Mouse (Mus musculus) hindbrain, embryonic 16.5 days (tissue): ENCODE data around the gene Adgrf2. TPM values are rescaled to one million over a fixed set of nuclear protein-coding genes. Genes with fewer than 3 reads are reported as not detected.

ENCODE experiments used
- ATAC-seq: fragments of 200-750 bp; cut with Nextera tagmentation; 2 replicates; pipeline ENCODE4 v1.8.0; 2017; ENCODE audit warnings: moderate TSS enrichment, moderate library complexity
- H3K27ac ChIP-seq: fragments of 300-500 bp; sonication (generic); 2 replicates; pipeline ENCODE4 v1.5.1; 2014; ENCODE audit warnings: low read depth, mild to moderate bottlenecking, control low read depth, low read length, moderate library complexity
- H3K27me3 ChIP-seq: fragments of 300-500 bp; sonication (generic); replicated peaks from 2 replicates; pipeline ENCODE4 v1.6.1; 2014; ENCODE audit warnings: low read length; ENCODE audit not compliant: control insufficient read depth, insufficient read depth
- H3K36me3 ChIP-seq: fragments of 300-500 bp; sonication (generic); 2 replicates; pipeline ENCODE4 v1.6.1; 2014; ENCODE audit warnings: mild to moderate bottlenecking, low read length, moderate library complexity, mixed read lengths; ENCODE audit not compliant: control insufficient read depth, insufficient read depth
- H3K4me1 ChIP-seq: fragments of 300-500 bp; sonication (generic); 2 replicates; pipeline ENCODE4 v1.6.1; 2014; ENCODE audit warnings: low read depth, low read length; ENCODE audit not compliant: control insufficient read depth, insufficient read depth
- H3K4me2 ChIP-seq: fragments of 300-500 bp; sonication (generic); 2 replicates; pipeline ENCODE4 v1.6.1; 2014; ENCODE audit warnings: mild to moderate bottlenecking, low read length, control low read depth, moderate library complexity
- H3K4me3 ChIP-seq: fragments of 300-500 bp; sonication (generic); 2 replicates; pipeline ENCODE4 v1.5.1; 2014; ENCODE audit warnings: mild to moderate bottlenecking, low read length, control low read depth, moderate library complexity
- H3K9ac ChIP-seq: fragments of 300-500 bp; sonication (generic); 2 replicates; pipeline ENCODE4 v1.6.1; 2014; ENCODE audit warnings: low read depth, mild to moderate bottlenecking, control low read depth, low read length, moderate library complexity
- H3K9me3 ChIP-seq: fragments of 300-500 bp; sonication (generic); 2 replicates; pipeline ENCODE4 v1.6.1; 2014; ENCODE audit warnings: mild to moderate bottlenecking, low read length, moderate library complexity; ENCODE audit not compliant: control insufficient read depth
- WGBS: fragments of 180-500 bp; shearing (Covaris S2); extraction: QIAGEN DNeasy Blood & Tissue Kit; methylation state at CpG from one replicate; pipeline ENCODE4 v1.1.7; 2014; 5-methylcytosine and 5-hydroxymethylcytosine counted together
- polyA plus RNA-seq: library from polyadenylated mRNA; unstranded; fragments of >200 nt; fragmentation: Nextera tagmentation; extraction: Ambion mirVana; gene quantifications from 2 replicates; pipeline ENCODE4 v1.2.1, GENCODE M21; 2015

Adgrf2 gene
- 0.14 TPM in 1 of 2 replicates, not detected in the other for polyA plus RNA-seq

GRCm38 (mm10) chr17:42741801-42742217 lies at the start of gene Adgrf2:
Gene Adgrf2, minus strand, starts transcription at chr17:42742179.
- no peak for ATAC-seq
- H3K4me3 ChIP-seq: no peak within 1 kb of the TSS
- no peaks in the 10 kb centered on the region for H3K27me3 ChIP-seq
- no peak within 1 kb of the TSS for H3K9ac ChIP-seq
- H3K4me2 ChIP-seq: no peak within 1 kb of the TSS
- WGBS: 24% methylated on average over 7 of the region's 7 CpGs
- no peaks in the 10 kb centered on the region for H3K36me3 ChIP-seq
- no peak within 1 kb of the TSS for H3K27ac ChIP-seq
- no peaks in the 10 kb centered on the region for H3K9me3 ChIP-seq
- H3K4me1 ChIP-seq: no peaks in the 10 kb centered on the region

GRCm38 (mm10) chr17:42790787-42791186 lies 48.8 kb upstream of the Adgrf2 start:
- no peaks in the 10 kb centered on the region for H3K27me3 ChIP-seq
- no peak for ATAC-seq
- H3K4me2 ChIP-seq: no peak overlapping the region
- H3K4me1 ChIP-seq: no peaks in the 10 kb centered on the region
- H3K9me3 ChIP-seq: no peaks in the 10 kb centered on the region
- no peak overlapping the region for H3K9ac ChIP-seq
- 88% methylated on average over 1 of the region's 1 CpGs for WGBS
- no peak overlapping the region for H3K4me3 ChIP-seq
- H3K27ac ChIP-seq: no peak overlapping the region
- no peaks in the 10 kb centered on the region for H3K36me3 ChIP-seq

- WGBS: 82% methylated on average over 2 of the region's 2 CpGs
- no peak for ATAC-seq
- no peaks in the 10 kb centered on the region for H3K36me3 ChIP-seq
Observed at GRCm38 (mm10) chr17:42789723-42790122, 47.7 kb upstream of the Adgrf2 start.

GRCm38 (mm10) chr17:42788686-42789453 lies 46.9 kb upstream of the Adgrf2 start:
- Histone ChIP-seq H3K4me1 (no peaks in the 10 kb centered on the region), H3K36me3 (no peaks in the 10 kb centered on the region), H3K9me3 (no peaks in the 10 kb centered on the region), H3K9ac (no peak overlapping the region), H3K27me3 (no peaks in the 10 kb centered on the region), H3K27ac (no peak overlapping the region), H3K4me3 (no peak overlapping the region), H3K4me2 (no peak overlapping the region)
- WGBS: 83% methylated on average over 5 of the region's 5 CpGs
- ATAC-seq: peak; percentile 36; the same call in 1 of the 2 replicates

More at GRCm38 (mm10) chr17:42789723-42790122, 47.7 kb upstream of the Adgrf2 start:
- Histone ChIP-seq H3K9ac (no peak overlapping the region), H3K27ac (no peak overlapping the region), H3K27me3 (no peaks in the 10 kb centered on the region), H3K4me2 (no peak overlapping the region), H3K4me1 (no peaks in the 10 kb centered on the region), H3K9me3 (no peaks in the 10 kb centered on the region), H3K4me3 (no peak overlapping the region)

GRCm38 (mm10) chr17:42782156-42782757 lies 40.3 kb upstream of the Adgrf2 start:
- 51% methylated on average over 7 of the region's 7 CpGs for WGBS
- no peaks in the 10 kb centered on the region for H3K9me3 ChIP-seq
- H3K4me1 ChIP-seq: no peaks in the 10 kb centered on the region
- no peak overlapping the region for H3K27ac ChIP-seq
- no peak overlapping the region for H3K4me2 ChIP-seq
- H3K9ac ChIP-seq: no peak overlapping the region
- ATAC-seq: peak; percentile 89
- H3K4me3 ChIP-seq: no peak overlapping the region
- no peaks in the 10 kb centered on the region for H3K36me3 ChIP-seq
- H3K27me3 ChIP-seq: no peaks in the 10 kb centered on the region

- no peak overlapping the region for H3K9ac ChIP-seq
- H3K4me3 ChIP-seq: no peak overlapping the region
- H3K36me3 ChIP-seq: no peaks in the 10 kb centered on the region
- no peak overlapping the region for H3K4me2 ChIP-seq
- H3K9me3 ChIP-seq: no peaks in the 10 kb centered on the region
- no peak for ATAC-seq
- no peaks in the 10 kb centered on the region for H3K27me3 ChIP-seq
- no peak overlapping the region for H3K27ac ChIP-seq
- WGBS: 69% methylated on average over 2 of the region's 2 CpGs
- H3K4me1 ChIP-seq: no peaks in the 10 kb centered on the region
Observed at GRCm38 (mm10) chr17:42753791-42754190, 11.8 kb upstream of the Adgrf2 start.

- no peaks in the 10 kb centered on the region for H3K9me3 ChIP-seq
- no peak overlapping the region for H3K9ac ChIP-seq
- H3K4me1 ChIP-seq: no peaks in the 10 kb centered on the region
- no peak overlapping the region for H3K4me3 ChIP-seq
- H3K27ac ChIP-seq: no peak overlapping the region
- 90% methylated on average over 2 of the region's 2 CpGs for WGBS
- ATAC-seq: no peak
- no peak overlapping the region for H3K4me2 ChIP-seq
- H3K36me3 ChIP-seq: no peaks in the 10 kb centered on the region
- no peaks in the 10 kb centered on the region for H3K27me3 ChIP-seq
Observed at GRCm38 (mm10) chr17:42752173-42752572, 10.2 kb upstream of the Adgrf2 start.

GRCm38 (mm10) chr17:42745657-42746420 lies 3.9 kb upstream of the Adgrf2 start:
- 84% methylated on average over 6 of the region's 6 CpGs for WGBS
- H3K27ac ChIP-seq: no peak overlapping the region
- no peaks in the 10 kb centered on the region for H3K27me3 ChIP-seq
- no peak overlapping the region for H3K4me2 ChIP-seq
- H3K9ac ChIP-seq: no peak overlapping the region
- H3K4me3 ChIP-seq: no peak overlapping the region
- H3K9me3 ChIP-seq: no peaks in the 10 kb centered on the region
- no peaks in the 10 kb centered on the region for H3K36me3 ChIP-seq
- H3K4me1 ChIP-seq: no peaks in the 10 kb centered on the region
- ATAC-seq: no peak

GRCm38 (mm10) chr17:42742823-42743222 lies 844 bp upstream of the Adgrf2 start:
- ATAC-seq: no peak
- Histone ChIP-seq H3K4me3 (no peak overlapping the region), H3K4me1 (no peaks in the 10 kb centered on the region), H3K4me2 (no peak overlapping the region), H3K9me3 (no peaks in the 10 kb centered on the region), H3K36me3 (no peaks in the 10 kb centered on the region), H3K9ac (no peak overlapping the region), H3K27me3 (no peaks in the 10 kb centered on the region), H3K27ac (no peak overlapping the region)
- WGBS: 89% methylated on average over 3 of the region's 3 CpGs
